9 mouse cellular contexts compared by ENCODE assay signal in genomic region chr11:105151226-105152016, GRCm38 (mm10). TPM values are rescaled to one million over a fixed set of nuclear protein-coding genes. Genes with fewer than 3 reads are reported as not detected.
DNase-seq lines count a peak whose midpoint lies in the region; ATAC-seq and TF ChIP-seq lines count a peak whose summit lies in the region.
"Had no signal": no experiment of that assay in that cellular context is flagged by ENCODE, and none has a peak within 500 bp of the region (broad histone marks: within the 10 kb centered on the region; RNA-seq: fewer than 3 reads in every experiment).

No protein-coding gene starts in this region.

- no peak for DNase-seq in heart, adult 8-10 months (ENCODE audit: low spot score)
- peak; percentile 10 for DNase-seq in brain, embryonic 14.5 days (ENCODE audit: low read depth)
- DNase-seq in retina, embryonic 14.5 days (ENCODE audit: low spot score): peak; percentile 8
- no peak for DNase-seq in adrenal gland, postnatal 10 days
- DNase-seq in layer of hippocampus, adult 9-11 months: no peak
- DNase-seq in lung, adult 18-20 months: no peak

- no peak for TF ChIP-seq POLR2A in brain, embryonic 14.5 days (IDR thresholded peaks at IDR 0.05; ENCODE audit: borderline replicate concordance, extremely low read depth, insufficient read depth, insufficient read length, poor library complexity, severe bottlenecking)

- no peak overlapping the region for H3K4me3 ChIP-seq in heart, embryonic 11.5 days (ENCODE audit: low read depth, low read length)

- H3K27me3 ChIP-seq in heart, embryonic 11.5 days (ENCODE audit: control insufficient read depth, insufficient read depth, low read length): no peaks in the 10 kb centered on the region

- no peak for TF ChIP-seq CTCF in brain, embryonic 14.5 days (IDR thresholded peaks at IDR 0.05; ENCODE audit: borderline replicate concordance, extremely low read depth, insufficient read depth, insufficient read length)

- H3K4me1 ChIP-seq in heart, embryonic 11.5 days (ENCODE audit: control insufficient read depth, insufficient read depth, low read length): peaks cover 13% of the 10 kb centered on the region

- H3K36me3 ChIP-seq in heart, embryonic 11.5 days (ENCODE audit: control insufficient read depth, insufficient read depth, low read length): no peaks in the 10 kb centered on the region

- no peak overlapping the region for H3K27ac ChIP-seq in heart, embryonic 11.5 days (ENCODE audit: low read depth, low read length)

- no peaks in the 10 kb centered on the region for H3K9me3 ChIP-seq in heart, embryonic 11.5 days (replicated peaks; ENCODE audit: control insufficient read depth, low read length)

- peak overlapping the region; percentile 41 for H3K4me2 ChIP-seq in heart, embryonic 11.5 days

- WGBS in heart, embryonic 11.5 days (ENCODE audit: insufficient replicate concordance): 20% methylated on average over 18 of the region's 19 CpGs

- no peak overlapping the region for H3K9ac ChIP-seq in heart, embryonic 11.5 days (ENCODE audit: low read depth, low read length)

- ATAC-seq in heart, embryonic 11.5 days (replicated peaks; ENCODE audit: insufficient number of reproducible peaks, low FRiP score, low TSS enrichment): no peak
- peak; percentile 28 for ATAC-seq in inflammation-experienced regulatory T-cells, adult 6 months

RNA-seq across cellular contexts. Expression of gene Gm10842, which starts 4.7 kb away (rescaled TPM):
- not detected in 2 replicates for polyA plus RNA-seq in heart, embryonic 11.5 days (2014; fragmentation: Nextera tagmentation; extraction: Ambion mirVana)
- total RNA-seq in heart, adult 8-10 months (2022): not detected
- polyA plus RNA-seq in brain, embryonic 14.5 days (2012; rRNA removed): not detected in 2 replicates
- not detected for polyA plus RNA-seq in inflammation-experienced regulatory T-cells, adult 6 months (2017; shearing (Covaris generic))
- total RNA-seq in adrenal gland, postnatal 10 days (2021): not detected
- polyA plus RNA-seq: gonadal fat pad, adult 2 months had no signal

RNA-seq across cellular contexts. Expression of gene Mettl2, which starts 25.2 kb away (rescaled TPM):
- 28.9 and 33.7 TPM in 2 replicates for polyA plus RNA-seq in heart, embryonic 11.5 days (2014; fragmentation: Nextera tagmentation; extraction: Ambion mirVana)
- total RNA-seq in heart, adult 8-10 months (2022): 10 to 100 TPM in 1 of 4 experiments, 1 to 10 TPM in 3; 8.6 to 10.0 (median 9.0) TPM
- 31.7 and 39.4 TPM in 2 replicates for polyA plus RNA-seq in brain, embryonic 14.5 days (2012; rRNA removed)
- 10 to 100 TPM; 12.5 to 21.4 (median 20.0) TPM for polyA plus RNA-seq in inflammation-experienced regulatory T-cells, adult 6 months (2017; shearing (Covaris generic))
- total RNA-seq in adrenal gland, postnatal 10 days (2021): 10 to 100 TPM; 22.6 to 25.6 TPM

RNA-seq across cellular contexts. Expression of gene Tlk2, which starts 27.2 kb away (rescaled TPM):
- 17.3 and 19.3 TPM in 2 replicates for polyA plus RNA-seq in heart, embryonic 11.5 days (2014; fragmentation: Nextera tagmentation; extraction: Ambion mirVana)
- total RNA-seq in heart, adult 8-10 months (2022): 10 to 100 TPM; 33.2 to 46.4 (median 38.5) TPM
- 50.6 and 53.9 TPM in 2 replicates for polyA plus RNA-seq in brain, embryonic 14.5 days (2012; rRNA removed)
- 10 to 100 TPM; 18.1 to 28.7 (median 20.4) TPM for polyA plus RNA-seq in inflammation-experienced regulatory T-cells, adult 6 months (2017; shearing (Covaris generic))
- 10 to 100 TPM; 43.8 to 53.5 TPM for total RNA-seq in adrenal gland, postnatal 10 days (2021)

Comparison
In these comparisons a context has a peak if more than half of its experiments do, and no peak if none do; other contexts are left out.
1. DNase-seq: peak in brain, embryonic 14.5 days (single experiment) and retina, embryonic 14.5 days (single experiment); none in heart, adult 8-10 months (single experiment), adrenal gland, postnatal 10 days (single experiment), layer of hippocampus, adult 9-11 months (single experiment) and lung, adult 18-20 months (0 of 2).